Mouse (Mus musculus) brain, adult 10 weeks (tissue): ENCODE results near the gene Smap2. TPM values are rescaled to one million over a fixed set of nuclear protein-coding genes. Genes with fewer than 3 reads are reported as not detected.

Experiments
- polyA plus RNA-seq: library from polyadenylated mRNA; stranded (reverse); fragments of 350-450 nt; fragmentation: Illumina TruSeq; extraction: RNeasy Lipid Tissue Mini Kit (QIAGEN cat#74804); gene quantifications from one replicate; pipeline ENCODE4 v1.2.3, GENCODE M21; 2015; ENCODE audit warnings: low read depth, low replicate concordance

Smap2 gene
- 119 TPM for polyA plus RNA-seq

DNA sequence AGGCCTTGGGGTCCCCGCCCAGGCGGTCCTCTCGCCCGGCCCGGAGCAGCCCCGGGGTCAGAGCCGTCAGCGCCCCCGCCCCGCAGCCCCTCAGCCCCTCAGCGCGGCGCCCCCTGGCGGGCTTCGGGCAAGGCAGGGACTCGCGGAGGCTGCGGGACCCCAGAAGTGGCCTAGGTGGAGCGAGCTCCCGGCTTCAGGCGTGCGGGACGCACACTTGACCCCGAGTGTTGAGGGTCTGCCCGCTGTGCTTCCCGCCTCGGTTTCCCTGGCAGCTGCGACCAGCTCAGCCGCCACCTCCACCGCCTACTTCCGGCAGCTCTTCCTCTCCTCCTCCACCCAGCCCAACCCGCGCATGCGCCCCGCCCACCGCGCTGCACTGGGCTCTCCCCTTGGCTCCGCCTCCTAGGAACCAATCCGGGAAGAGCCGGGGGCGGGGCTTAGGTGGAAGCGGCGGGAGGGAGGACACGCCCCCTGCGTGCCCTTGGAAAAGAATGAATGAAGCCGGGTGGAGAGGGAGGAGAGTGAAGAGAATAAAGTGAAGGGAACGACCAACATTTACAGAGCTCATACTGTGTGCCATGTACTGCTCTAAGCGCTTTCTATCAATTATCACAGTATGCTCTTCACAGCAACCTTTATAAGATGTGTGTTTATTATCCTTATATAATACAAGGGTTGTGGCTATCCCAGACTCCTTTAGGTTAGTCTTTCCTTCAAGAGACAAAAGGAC lies at the start of gene Smap2:
Gene Smap2, minus strand, starts transcription at position 320 of the 730 bp plus-strand sequence.

DNA sequence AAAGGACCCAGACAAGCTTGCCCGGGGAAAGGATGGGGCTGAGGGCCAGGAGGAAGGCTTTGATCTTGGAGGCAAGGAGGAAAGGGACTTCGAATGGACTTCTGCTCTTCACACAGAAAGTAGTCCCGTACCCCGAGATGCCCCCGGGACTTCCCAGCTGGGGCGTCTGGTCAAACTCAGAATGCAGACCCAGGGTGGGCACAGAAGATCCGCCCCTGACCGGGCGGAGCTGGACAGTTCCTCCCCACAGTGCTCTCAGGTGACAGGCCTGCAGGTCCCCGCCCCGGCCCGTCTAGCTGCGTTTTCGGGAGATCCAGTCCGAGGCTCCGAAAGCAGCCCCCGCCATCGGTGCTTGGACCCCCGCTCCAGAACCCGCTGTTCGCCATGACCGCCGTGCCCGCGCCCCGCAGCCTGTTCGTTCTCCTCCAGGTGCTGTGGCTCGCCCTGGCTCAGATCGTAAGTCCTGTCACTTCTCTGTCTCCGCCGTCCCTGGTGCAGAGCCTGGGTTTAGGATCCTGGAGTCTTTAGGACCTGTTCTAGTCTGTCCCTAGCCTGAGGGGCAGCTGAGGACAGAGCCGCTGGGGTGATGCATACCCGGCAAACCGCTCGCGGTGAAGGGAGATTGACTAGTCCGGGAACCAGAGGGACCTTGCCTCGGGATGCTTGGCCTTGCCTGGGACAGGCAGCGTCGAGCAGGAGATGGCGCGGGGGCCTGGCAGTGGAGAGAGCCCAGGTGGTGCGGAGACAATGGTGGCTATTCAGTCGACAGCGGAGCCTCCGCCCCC lies 22.5 kb upstream of the Smap2 start, which contains the start of gene Col9a2:
Gene Col9a2, plus strand, starts transcription at position 55 of the 785 bp plus-strand sequence.

DNA sequence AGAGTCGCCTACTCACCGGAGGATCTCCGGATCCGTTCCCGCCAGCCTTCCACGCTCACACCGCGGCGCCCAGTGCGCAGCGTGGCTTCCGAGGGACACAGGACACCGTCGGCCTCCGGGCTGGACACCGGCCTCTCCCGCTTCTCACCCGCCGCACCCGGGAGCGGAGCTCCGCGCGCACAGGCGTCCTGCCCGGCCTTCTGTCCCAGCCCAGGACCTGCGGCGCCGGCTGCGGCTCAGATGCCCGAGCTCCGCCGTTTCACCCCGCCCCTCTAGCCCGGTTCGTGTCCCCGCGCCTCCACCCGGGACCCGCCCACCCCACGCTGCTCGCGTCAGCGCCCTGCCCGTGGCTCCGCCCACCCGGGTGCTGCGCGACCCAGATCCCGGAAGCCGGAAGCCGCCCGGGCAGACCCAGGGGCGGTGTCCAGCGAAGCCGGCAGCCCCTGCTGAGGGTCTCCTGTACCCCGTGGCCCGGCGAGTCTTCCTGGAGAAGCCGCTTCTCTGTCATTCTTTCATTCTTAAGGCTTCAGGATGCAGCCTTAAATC lies 65.5 kb downstream of the Smap2 start, which contains the start of gene Zfp69:
Gene Zfp69, minus strand, starts transcription at position 272 of the 546 bp plus-strand sequence.

DNA sequence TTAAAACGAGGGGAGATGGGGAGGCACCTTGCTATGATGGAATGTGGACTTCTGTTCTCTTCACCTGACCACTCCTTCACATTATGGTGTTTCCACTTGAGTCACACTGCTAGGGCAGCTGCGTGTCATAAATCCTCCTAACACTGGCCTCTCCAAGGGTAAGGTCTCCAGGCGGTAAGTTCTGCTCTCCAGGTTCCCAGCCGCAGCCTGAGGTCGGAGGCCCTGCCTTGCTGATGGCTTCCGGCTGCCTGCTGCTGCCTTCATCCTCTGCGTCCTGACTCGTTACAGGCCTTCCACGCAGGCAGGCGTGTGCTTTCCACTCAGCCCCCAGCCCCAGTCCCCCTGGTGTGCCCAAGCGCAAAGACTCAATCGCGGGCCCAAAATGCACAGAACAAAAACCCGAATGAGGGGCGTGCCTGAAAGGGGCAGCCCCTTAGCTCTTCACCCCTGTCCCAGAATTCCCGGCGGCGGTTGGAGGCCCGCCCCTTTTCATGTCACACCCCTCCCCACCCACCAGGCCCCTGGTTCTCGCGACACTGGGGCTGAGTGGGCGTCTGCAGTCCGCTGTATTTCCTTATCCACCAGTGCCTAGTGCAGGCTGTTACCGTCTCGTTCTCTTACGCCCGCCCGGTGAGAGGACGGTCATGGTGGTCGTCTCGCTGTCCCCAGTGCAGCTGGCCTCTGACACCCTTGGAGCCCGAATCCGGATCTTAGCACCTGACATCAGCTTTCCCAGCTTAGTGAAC lies 92.3 kb downstream of the Smap2 start, which contains the start of gene Exo5:
Gene Exo5, minus strand, starts transcription at position 464 of the 746 bp plus-strand sequence.

Other genes starting within 250 kb of the Smap2 start
- 48.3 TPM for gene Nfyc, start 185.7 kb downstream of the Smap2 start, polyA plus RNA-seq
- gene Rims3, start 162.4 kb downstream of the Smap2 start, polyA plus RNA-seq, result 110 TPM
- gene Exo5, start 92.2 kb downstream of the Smap2 start, polyA plus RNA-seq, result 13.3 TPM
- 1.3 TPM for gene Zfp69, start 65.5 kb downstream of the Smap2 start, polyA plus RNA-seq
- 10.8 TPM for gene Col9a2, start 22.1 kb upstream of the Smap2 start, polyA plus RNA-seq
- 25.0 TPM for gene Zmpste24, start 81.0 kb upstream of the Smap2 start, polyA plus RNA-seq
- gene Tmco2, start 92.0 kb upstream of the Smap2 start, polyA plus RNA-seq, result not detected
- 15.1 TPM for gene Rlf, start 197.8 kb upstream of the Smap2 start, polyA plus RNA-seq